Mouse (Mus musculus) limb, embryonic 12.5 days (tissue): ENCODE measurements at regions not wholly inside any gene's neighbourhood (a gene's known extent, or its start where the extent isn't known, plus 50 kb on each side); places are given as distances from the start of the nearest gene placed in this dataset.

Source experiments
- ATAC-seq: fragments of 200-750 bp; cut with Nextera tagmentation; 2 replicates; pipeline ENCODE4 v1.8.0; 2017; ENCODE audit warnings: low read depth, moderate TSS enrichment; ENCODE audit not compliant: insufficient number of reproducible peaks, insufficient read depth, low FRiP score, low TSS enrichment
- H3K27ac ChIP-seq: fragments of 300-500 bp; sonication (generic); 2 replicates; pipeline ENCODE4 v1.5.1; 2016; ENCODE audit warnings: mild to moderate bottlenecking, moderate library complexity
- H3K27me3 ChIP-seq: fragments of 300-500 bp; sonication (generic); 2 replicates; pipeline ENCODE4 v1.6.1; 2016; ENCODE audit warnings: mild to moderate bottlenecking, moderate library complexity
- H3K36me3 ChIP-seq: fragments of 300-500 bp; sonication (generic); 2 replicates; pipeline ENCODE4 v1.6.1; 2016; ENCODE audit warnings: mild to moderate bottlenecking, moderate library complexity
- H3K4me1 ChIP-seq: fragments of 300-500 bp; sonication (generic); replicated peaks from 2 replicates; pipeline ENCODE4 v1.6.1; 2016
- H3K4me2 ChIP-seq: fragments of 300-500 bp; sonication (generic); 2 replicates; pipeline ENCODE4 v1.6.1; 2016; ENCODE audit warnings: mild to moderate bottlenecking, moderate library complexity
- H3K4me3 ChIP-seq: fragments of 300-500 bp; sonication (generic); replicated peaks from 2 replicates; pipeline ENCODE4 v1.5.1; 2016; ENCODE audit warnings: mild to moderate bottlenecking
- H3K9ac ChIP-seq: fragments of 300-500 bp; sonication (generic); replicated peaks from 2 replicates; pipeline ENCODE4 v1.6.1; 2016; ENCODE audit warnings: mild to moderate bottlenecking, moderate library complexity
- H3K9me3 ChIP-seq: fragments of 300-500 bp; sonication (generic); 2 replicates; pipeline ENCODE4 v1.6.1; 2016; ENCODE audit warnings: mild to moderate bottlenecking, moderate library complexity
- WGBS: fragments of 180-500 bp; shearing (Covaris S2); methylation state at CpG from one replicate; pipeline ENCODE4 v1.1.7; 2016; 5-methylcytosine and 5-hydroxymethylcytosine counted together

DNA sequence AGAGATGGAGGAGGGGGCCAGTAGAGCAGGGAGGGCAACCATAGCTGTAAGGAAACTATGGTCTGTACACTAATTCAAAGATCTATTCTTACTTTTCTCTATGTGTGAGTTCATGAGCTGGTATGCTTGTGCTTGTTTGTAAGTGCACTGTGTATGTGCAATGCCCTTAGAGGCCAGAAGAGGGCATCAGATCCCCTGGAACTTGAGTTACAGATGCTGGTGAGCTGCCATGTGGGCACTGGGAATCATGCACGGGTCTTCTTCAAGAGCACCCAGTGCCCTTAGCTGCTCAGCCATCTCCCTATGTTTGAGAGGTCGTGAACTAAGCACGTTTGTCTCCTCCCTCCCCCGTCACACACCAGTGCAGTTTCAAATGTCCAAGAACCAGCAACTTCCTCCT, 68.9 kb downstream of the Tbx3 start:
- peaks cover 33% of the 10 kb centered on the region for H3K27me3 ChIP-seq
- H3K4me3 ChIP-seq, result no peak overlapping the region
- H3K27ac ChIP-seq, result no peak overlapping the region
- H3K9me3 ChIP-seq, result no peaks in the 10 kb centered on the region
- H3K4me1 ChIP-seq, result peaks cover 12% of the 10 kb centered on the region; the same call in 1 of the 2 replicates
- WGBS, result 74% methylated on average over 4 of the region's 4 CpGs
- H3K4me2 ChIP-seq, result no peak overlapping the region
- H3K36me3 ChIP-seq, result no peaks in the 10 kb centered on the region
- H3K9ac ChIP-seq, result no peak overlapping the region
- ATAC-seq, result no peak

DNA sequence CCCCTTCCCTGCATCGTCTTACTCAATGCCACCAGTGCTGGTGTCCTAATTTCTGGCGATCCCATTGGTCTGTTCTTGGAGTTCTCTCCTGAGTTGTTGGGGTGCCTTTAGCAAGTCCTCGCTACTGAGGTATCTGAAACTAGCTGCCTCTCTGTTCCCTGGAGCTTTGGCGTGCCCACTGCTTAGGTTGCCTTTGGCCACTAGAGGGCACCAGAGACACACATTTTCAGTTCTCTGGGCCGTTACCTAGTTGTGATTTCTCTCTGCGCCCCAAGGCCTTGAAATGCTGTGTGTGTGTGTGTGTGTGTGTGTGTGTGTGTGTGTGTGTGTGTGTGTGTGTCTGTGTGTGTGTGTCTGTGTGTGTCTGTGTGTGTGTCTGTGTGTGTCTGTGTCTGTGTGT, 70.6 kb downstream of the Tbx3 start:
- no peak overlapping the region for H3K4me2 ChIP-seq
- no peak overlapping the region for H3K9ac ChIP-seq
- no peaks in the 10 kb centered on the region for H3K36me3 ChIP-seq
- peaks cover 12% of the 10 kb centered on the region; the same call in 1 of the 2 replicates for H3K4me1 ChIP-seq
- H3K27me3 ChIP-seq, result peaks cover 43% of the 10 kb centered on the region
- H3K27ac ChIP-seq, result no peak overlapping the region
- no peak overlapping the region for H3K4me3 ChIP-seq
- 4% methylated on average over 6 of the region's 6 CpGs for WGBS
- ATAC-seq, result no peak
- H3K9me3 ChIP-seq, result no peaks in the 10 kb centered on the region

DNA sequence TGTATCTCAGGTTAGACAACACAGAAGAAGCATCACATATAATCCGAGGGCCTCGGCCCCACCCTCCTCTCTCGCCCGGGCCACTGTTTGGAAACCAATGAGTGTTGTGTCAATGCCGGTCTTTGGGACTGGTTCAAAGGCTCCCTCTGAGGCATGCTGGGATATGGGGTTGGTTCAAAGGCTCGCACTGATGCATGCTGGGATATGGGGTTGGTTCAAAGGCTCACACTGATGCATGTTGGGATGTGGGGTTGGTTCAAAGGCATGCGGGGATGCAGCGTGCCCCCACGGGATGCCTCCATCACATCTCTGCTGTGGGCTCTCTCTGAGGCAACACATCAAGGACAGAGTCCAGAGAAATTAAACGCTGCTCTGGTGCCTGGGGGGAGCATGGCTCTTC, 73.3 kb downstream of the Tbx3 start:
- no peak overlapping the region for H3K27ac ChIP-seq
- H3K27me3 ChIP-seq, result peaks cover 64% of the 10 kb centered on the region
- ATAC-seq, result no peak
- H3K36me3 ChIP-seq, result no peaks in the 10 kb centered on the region
- H3K4me1 ChIP-seq, result peaks cover 19% of the 10 kb centered on the region
- H3K9me3 ChIP-seq, result 0 out of 2 replicates have a peak, but pooled peaks cover 5% of the 10 kb centered on the region
- no peak overlapping the region for H3K4me2 ChIP-seq
- no peak overlapping the region for H3K9ac ChIP-seq
- WGBS, result 78% methylated on average over 10 of the region's 10 CpGs
- H3K4me3 ChIP-seq, result no peak overlapping the region

DNA sequence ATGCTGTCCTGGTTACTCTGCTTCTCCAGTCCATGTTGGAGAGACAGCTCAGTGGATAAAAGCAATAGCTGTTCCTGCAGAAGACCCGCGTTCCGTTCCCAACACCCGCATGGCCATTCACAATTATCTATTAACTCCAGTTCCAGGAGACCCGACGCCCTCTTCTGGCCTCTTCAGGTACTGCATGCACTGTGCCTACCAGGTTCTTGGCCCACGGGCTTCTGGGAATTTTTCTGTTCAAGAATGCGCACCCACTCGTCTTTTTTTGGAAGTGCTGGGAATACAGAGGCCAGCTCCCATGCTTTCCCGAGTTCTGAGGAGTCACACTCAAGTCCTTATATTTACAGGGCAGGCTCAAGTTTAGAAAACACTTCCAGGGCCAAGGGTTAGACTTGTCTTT, 76.6 kb downstream of the Tbx3 start:
- Histone ChIP-seq H3K27ac (no peak overlapping the region), H3K27me3 (peaks cover 82% of the 10 kb centered on the region), H3K9me3 (0 out of 2 replicates have a peak, but pooled peaks cover 5% of the 10 kb centered on the region), H3K9ac (no peak overlapping the region), H3K36me3 (no peaks in the 10 kb centered on the region), H3K4me1 (peaks cover 26% of the 10 kb centered on the region), H3K4me3 (no peak overlapping the region), H3K4me2 (no peak overlapping the region)
- WGBS, result 71% methylated on average over 10 of the region's 10 CpGs
- no peak for ATAC-seq

DNA sequence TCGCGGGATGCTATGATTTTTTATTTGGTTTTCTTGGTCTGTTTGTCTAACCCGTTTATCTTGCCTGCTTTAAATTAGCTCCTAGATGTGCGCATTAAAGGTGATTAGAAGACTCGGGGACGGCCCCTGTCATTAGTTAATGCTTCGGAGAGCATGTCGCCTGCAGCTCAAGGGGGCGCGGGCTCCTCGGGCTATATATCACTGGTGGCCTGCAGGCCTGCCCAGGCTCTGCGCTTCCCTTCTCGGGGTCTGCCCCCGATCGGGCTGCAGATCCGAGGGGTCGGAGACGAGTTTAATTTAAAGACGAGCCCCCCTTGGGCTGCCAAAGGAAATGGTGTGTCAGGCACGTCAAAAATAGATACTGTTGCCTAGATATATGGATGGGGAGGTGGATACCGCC, 78.2 kb downstream of the Tbx3 start:
- Histone ChIP-seq H3K27me3 (peaks cover 70% of the 10 kb centered on the region), H3K27ac (no peak overlapping the region), H3K4me2 (peak overlapping the region; percentile 54), H3K4me3 (peak overlapping the region; percentile 29), H3K9ac (no peak overlapping the region), H3K36me3 (no peaks in the 10 kb centered on the region), H3K4me1 (peaks cover 17% of the 10 kb centered on the region), H3K9me3 (peaks cover 6% of the 10 kb centered on the region; the same call in 1 of the 2 replicates)
- under 1% methylated on average over 21 of the region's 21 CpGs for WGBS
- ATAC-seq, result no peak

DNA sequence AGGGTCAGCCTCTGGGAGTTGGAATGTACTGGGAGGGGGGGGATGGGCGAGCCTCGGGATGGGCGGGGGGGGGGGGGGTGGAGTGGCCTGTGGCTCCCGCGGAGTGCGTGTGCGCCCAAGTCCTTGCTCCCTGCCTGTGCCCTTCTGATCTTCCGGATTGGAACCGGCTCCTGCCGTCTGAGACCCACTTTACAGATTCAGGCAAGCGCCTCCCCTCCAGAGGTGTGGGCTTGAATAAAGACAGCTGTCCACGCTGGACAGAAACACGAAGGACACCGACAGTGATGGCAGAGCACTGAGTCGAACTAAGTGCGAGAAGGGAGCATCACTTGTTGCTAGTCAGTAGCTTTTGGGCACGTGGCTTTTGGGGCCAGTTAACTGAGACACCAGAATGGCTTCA, 78.7 kb downstream of the Tbx3 start:
- Histone ChIP-seq H3K4me2 (peak overlapping the region; percentile 54), H3K4me1 (peaks cover 14% of the 10 kb centered on the region), H3K36me3 (no peaks in the 10 kb centered on the region), H3K27ac (no peak overlapping the region), H3K9me3 (peaks cover 8% of the 10 kb centered on the region; the same call in 1 of the 2 replicates), H3K4me3 (peak overlapping the region; percentile 29), H3K27me3 (peaks cover 68% of the 10 kb centered on the region), H3K9ac (no peak overlapping the region)
- no peak for ATAC-seq
- WGBS, result 3% methylated on average over 13 of the region's 17 CpGs

DNA sequence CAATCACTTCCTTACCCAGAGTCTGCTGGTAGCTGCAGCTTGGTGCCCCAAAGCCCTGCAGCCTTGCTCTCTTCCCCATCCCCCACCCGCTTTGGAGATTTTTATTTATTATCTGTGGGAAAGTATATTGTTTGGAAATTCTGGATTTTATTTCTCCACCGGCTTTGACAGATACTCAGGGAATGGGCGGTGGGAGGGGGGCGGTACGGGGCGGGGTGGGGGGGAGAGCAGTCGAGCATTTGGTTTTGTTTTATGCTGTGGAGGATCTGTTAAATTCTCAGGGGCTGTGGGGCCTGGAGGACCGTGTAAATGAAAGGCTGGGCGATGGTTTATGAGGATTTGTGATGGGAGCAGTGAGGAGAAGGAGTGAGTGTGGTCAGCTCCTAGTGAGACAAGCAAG, 76.7 kb upstream of the Tbx5 start:
- Histone ChIP-seq H3K9me3 (peaks cover 7% of the 10 kb centered on the region; the same call in 1 of the 2 replicates), H3K9ac (no peak overlapping the region), H3K4me3 (no peak overlapping the region), H3K27ac (0 out of 2 replicates have a peak overlapping the region, but pooled peaks have one; percentile 17), H3K4me2 (peak overlapping the region; percentile 31), H3K4me1 (peaks cover 7% of the 10 kb centered on the region), H3K36me3 (no peaks in the 10 kb centered on the region), H3K27me3 (peaks cover 30% of the 10 kb centered on the region)
- ATAC-seq, result no peak
- 15% methylated on average over 9 of the region's 9 CpGs for WGBS

DNA sequence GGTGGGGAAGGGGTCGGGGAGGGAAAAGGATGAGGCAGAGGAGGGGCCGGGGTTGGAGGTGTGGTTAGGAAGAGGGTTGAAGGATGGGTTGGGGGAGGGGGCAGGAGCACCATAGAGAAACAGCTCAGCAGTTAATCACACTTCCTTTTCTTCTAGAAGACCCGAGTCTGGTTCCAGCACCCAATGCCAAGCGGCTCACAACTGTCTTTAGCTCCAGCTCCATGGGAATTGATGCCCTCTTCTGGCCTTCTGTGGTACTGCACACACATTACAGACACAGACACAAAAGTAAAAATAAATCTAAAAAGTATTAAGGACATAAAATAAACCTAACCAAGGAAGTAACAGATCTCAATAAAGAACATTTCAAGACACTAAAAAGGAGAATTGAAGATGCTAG, 73.6 kb upstream of the Tbx5 start:
- peaks cover 13% of the 10 kb centered on the region; the same call in 1 of the 2 replicates for H3K27me3 ChIP-seq
- H3K4me1 ChIP-seq, result peaks cover 12% of the 10 kb centered on the region
- no peak overlapping the region for H3K27ac ChIP-seq
- 75% methylated on average over 4 of the region's 4 CpGs for WGBS
- ATAC-seq, result no peak
- no peaks in the 10 kb centered on the region for H3K36me3 ChIP-seq
- H3K9ac ChIP-seq, result no peak overlapping the region
- H3K9me3 ChIP-seq, result 0 out of 2 replicates have a peak, but pooled peaks cover 4% of the 10 kb centered on the region
- H3K4me2 ChIP-seq, result no peak overlapping the region
- H3K4me3 ChIP-seq, result no peak overlapping the region

DNA sequence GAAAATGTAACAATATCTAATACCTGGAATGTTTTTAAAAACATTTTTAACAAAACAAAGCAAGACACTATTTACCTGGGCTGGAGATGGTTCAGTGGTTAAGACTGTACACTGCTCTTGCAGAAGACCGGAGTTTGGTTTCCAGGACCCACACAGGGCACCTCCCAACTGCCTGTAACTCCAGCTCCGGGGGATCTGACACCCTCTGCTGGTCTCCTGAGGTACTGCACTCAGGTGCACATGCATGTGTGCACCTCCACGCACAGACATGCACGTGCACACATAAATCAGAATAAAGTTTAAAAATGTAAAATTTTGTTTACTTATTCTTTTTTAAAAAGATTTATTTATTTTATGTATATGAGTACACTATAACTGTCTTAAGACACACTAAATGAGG, 70.4 kb upstream of the Tbx5 start:
- no peak overlapping the region for H3K4me3 ChIP-seq
- peaks cover 16% of the 10 kb centered on the region for H3K4me1 ChIP-seq
- H3K4me2 ChIP-seq, result no peak overlapping the region
- 0 out of 2 replicates have a peak, but pooled peaks cover 4% of the 10 kb centered on the region for H3K9me3 ChIP-seq
- H3K27ac ChIP-seq, result no peak overlapping the region
- H3K27me3 ChIP-seq, result peaks cover 26% of the 10 kb centered on the region
- H3K9ac ChIP-seq, result no peak overlapping the region
- ATAC-seq, result no peak
- WGBS, result 79% methylated on average over 4 of the region's 4 CpGs
- H3K36me3 ChIP-seq, result no peaks in the 10 kb centered on the region

DNA sequence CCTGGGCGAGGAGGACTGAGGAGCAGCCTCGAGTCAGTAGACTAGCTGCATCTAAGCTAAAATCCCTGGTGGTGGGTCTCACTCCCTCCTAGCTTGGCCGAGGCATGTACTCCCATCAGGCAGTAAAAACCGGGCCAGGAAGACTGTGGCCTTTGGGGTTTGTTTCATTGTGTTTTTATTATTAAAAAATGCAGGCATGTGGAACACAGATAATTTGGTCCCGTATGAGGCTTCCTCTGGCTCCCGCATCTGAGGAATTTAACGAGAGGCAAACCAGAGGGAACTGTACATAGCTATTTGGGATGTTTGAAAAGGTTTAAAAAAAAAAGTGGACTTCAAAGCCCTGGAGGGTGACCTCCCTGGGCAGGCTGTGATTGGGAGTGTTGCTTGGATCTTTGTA, 69.1 kb upstream of the Tbx5 start:
- H3K36me3 ChIP-seq, result no peaks in the 10 kb centered on the region
- H3K9ac ChIP-seq, result no peak overlapping the region
- no peak overlapping the region for H3K4me2 ChIP-seq
- H3K27ac ChIP-seq, result peak overlapping the region; percentile 31; the same call in 1 of the 2 replicates
- H3K4me3 ChIP-seq, result no peak overlapping the region
- 37% methylated on average over 7 of the region's 7 CpGs for WGBS
- H3K9me3 ChIP-seq, result 0 out of 2 replicates have a peak, but pooled peaks cover 4% of the 10 kb centered on the region
- H3K4me1 ChIP-seq, result peaks cover 17% of the 10 kb centered on the region
- H3K27me3 ChIP-seq, result peaks cover 22% of the 10 kb centered on the region
- ATAC-seq, result no peak

DNA sequence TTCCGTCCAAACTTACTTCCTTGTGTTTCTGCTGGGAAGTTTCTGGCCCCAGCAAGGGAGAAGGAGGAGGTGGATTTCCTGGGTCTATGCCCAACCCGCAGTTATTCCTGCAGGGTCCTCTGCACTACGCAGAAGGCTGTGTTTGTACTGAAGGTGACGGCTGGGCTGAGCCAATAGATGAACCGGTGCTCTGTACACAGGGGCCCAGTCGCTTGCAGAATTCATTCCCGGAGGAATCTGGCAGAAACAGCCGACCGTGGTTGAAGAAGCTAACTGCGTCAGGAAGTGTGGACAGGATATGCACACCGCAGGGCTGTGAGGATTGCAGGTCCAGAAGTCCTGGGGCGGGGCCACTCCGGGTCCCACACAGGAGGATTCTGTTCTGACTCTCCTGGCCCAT, 66.1 kb upstream of the Tbx5 start:
- H3K4me1 ChIP-seq, result peaks cover 17% of the 10 kb centered on the region
- H3K27ac ChIP-seq, result no peak overlapping the region
- no peak overlapping the region for H3K4me2 ChIP-seq
- no peak for ATAC-seq
- no peak overlapping the region for H3K4me3 ChIP-seq
- H3K27me3 ChIP-seq, result peaks cover 29% of the 10 kb centered on the region
- no peaks in the 10 kb centered on the region for H3K36me3 ChIP-seq
- no peak overlapping the region for H3K9ac ChIP-seq
- H3K9me3 ChIP-seq, result no peaks in the 10 kb centered on the region
- 39% methylated on average over 13 of the region's 13 CpGs for WGBS

DNA sequence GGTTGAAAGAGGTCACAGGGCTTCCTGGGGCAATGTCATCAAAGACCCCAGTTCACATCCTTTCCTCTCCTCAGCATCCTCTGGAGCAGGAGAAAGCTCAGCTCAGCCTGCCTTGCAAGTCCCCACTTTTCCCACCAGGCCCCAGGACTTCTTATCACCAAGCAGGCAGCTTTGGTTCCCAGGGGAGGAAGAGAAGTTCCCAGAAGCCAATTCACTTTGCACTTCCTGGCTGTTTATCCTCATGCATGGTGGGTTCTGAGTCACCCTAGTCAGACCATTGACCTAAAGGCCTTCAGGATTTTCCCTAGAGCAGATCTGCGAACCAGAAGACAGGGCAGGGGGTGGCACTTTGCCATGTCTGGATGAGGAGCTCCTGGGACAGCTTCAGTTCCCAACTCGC, 61.5 kb upstream of the Tbx5 start:
- H3K9ac ChIP-seq, result no peak overlapping the region
- peaks cover 12% of the 10 kb centered on the region for H3K4me1 ChIP-seq
- H3K27me3 ChIP-seq, result peaks cover 40% of the 10 kb centered on the region
- no peak for ATAC-seq
- no peaks in the 10 kb centered on the region for H3K9me3 ChIP-seq
- H3K27ac ChIP-seq, result no peak overlapping the region
- H3K4me3 ChIP-seq, result no peak overlapping the region
- no peak overlapping the region for H3K4me2 ChIP-seq
- no peaks in the 10 kb centered on the region for H3K36me3 ChIP-seq
- WGBS, result 65% methylated on average over 2 of the region's 2 CpGs
